Mouse (Mus musculus): ENCODE results near the gene Smco3. TPM values are rescaled to one million over a fixed set of nuclear protein-coding genes. Genes with fewer than 3 reads are reported as not detected.

The Smco3 gene
- polyA plus RNA-seq, 1 experiment from 2014 or later, result 0.19 TPM

DNA sequence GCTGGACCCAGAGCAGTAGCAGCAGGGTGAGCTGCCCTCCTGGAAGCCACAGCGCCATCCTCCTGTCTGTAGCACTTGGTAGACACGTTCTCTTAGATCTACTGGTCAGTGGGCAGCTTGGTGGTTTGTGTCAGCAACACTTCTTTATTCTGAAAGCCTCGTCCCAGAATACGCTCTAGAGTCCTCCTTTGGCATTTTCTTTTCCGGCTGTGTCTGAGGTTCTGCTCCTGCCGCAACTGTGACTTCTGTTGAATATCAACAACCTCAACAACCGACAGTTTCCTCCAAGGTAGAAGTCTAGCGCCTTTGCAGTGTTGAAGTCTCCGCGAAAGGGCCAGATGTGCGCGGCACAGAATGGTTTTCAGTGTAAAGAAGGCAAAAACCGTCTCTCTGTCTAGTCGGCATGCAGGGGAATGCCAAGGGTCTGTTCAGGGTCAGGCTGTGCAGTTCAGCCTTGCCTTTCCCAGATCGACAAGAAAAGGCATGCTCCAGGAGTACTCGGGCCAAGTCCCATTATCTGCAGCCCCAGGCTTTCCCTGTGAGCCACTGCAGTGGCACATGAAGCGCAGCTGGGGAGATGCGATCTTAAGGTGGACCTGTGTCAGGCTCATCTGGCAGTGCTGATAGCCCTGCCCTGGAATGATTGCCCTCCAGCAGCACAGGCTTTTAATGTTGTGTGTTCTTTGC is 22.1 kb upstream of the Smco3 start, which contains the start of gene Art4:
Gene Art4 (minus strand): TSS at position 548 of the 687 bp plus-strand sequence.
- H3K4me2 ChIP-seq, result no peak within 1 kb of the TSS
- 76% methylated on average over 18 of the region's 18 CpGs for WGBS
- no peak for ATAC-seq (ENCODE audit: low FRiP score)
- no peak within 1 kb of the TSS; the same call in 1 of the 2 replicates for H3K9ac ChIP-seq
- no peak within 1 kb of the TSS for H3K4me3 ChIP-seq
- H3K27me3 ChIP-seq, result no peaks in the 10 kb centered on the region
- H3K4me1 ChIP-seq (replicated peaks), result peaks cover 5% of the 10 kb centered on the region; the same call in 1 of the 2 replicates
- no peak within 1 kb of the TSS for H3K27ac ChIP-seq
- no peaks in the 10 kb centered on the region for H3K9me3 ChIP-seq
- H3K36me3 ChIP-seq, result no peaks in the 10 kb centered on the region

DNA sequence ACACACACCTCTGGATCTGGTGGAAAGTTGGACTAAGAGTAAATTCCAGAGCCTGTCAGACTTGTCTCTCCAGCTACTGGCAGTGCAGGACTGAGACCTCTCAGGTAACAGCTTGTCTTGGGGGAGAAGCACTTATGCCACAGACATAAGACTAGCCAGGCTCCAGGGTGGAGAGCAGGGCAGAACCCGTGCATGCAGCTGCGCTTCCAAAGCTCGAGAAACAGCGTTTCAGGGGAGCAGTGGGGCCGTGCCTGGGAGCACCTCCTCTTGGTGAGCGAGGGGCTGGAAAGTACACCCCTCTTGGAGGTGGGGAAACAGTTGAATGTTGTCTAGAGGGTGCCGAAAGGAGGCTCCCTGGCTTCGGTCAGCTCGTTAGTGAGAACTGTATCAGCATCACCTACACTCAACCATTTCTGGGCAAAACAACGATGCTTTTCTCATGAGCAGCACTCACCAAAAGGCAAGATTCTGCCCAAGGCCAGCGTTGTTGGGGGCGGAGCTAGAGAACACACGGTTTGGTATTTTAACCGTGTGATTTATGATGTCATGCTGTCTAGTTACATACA is 20.9 kb upstream of the Smco3 start:
- WGBS, result 72% methylated on average over 14 of the region's 14 CpGs
- Histone ChIP-seq H3K27ac (no peak overlapping the region), H3K9me3 (no peaks in the 10 kb centered on the region), H3K4me3 (no peak overlapping the region), H3K27me3 (no peaks in the 10 kb centered on the region), H3K36me3 (no peaks in the 10 kb centered on the region), H3K4me1 (replicated peaks) (peaks cover 5% of the 10 kb centered on the region; the same call in 1 of the 2 replicates), H3K9ac (peak overlapping the region; percentile 39; the same call in 1 of the 2 replicates), H3K4me2 (no peak overlapping the region)
- ATAC-seq (ENCODE audit: low FRiP score), result no peak

GRCm38 (mm10) chr6:136855183-136855582 is 19.9 kb upstream of the Smco3 start:
- peaks cover 5% of the 10 kb centered on the region; the same call in 1 of the 2 replicates for H3K4me1 ChIP-seq (replicated peaks)
- H3K9ac ChIP-seq, result no peak overlapping the region
- no peaks in the 10 kb centered on the region for H3K27me3 ChIP-seq
- no peak overlapping the region for H3K4me2 ChIP-seq
- no peak overlapping the region for H3K4me3 ChIP-seq
- no peak for ATAC-seq (ENCODE audit: low FRiP score)
- 79% methylated on average over 2 of the region's 2 CpGs for WGBS
- H3K27ac ChIP-seq, result no peak overlapping the region
- H3K36me3 ChIP-seq, result no peaks in the 10 kb centered on the region
- H3K9me3 ChIP-seq, result no peaks in the 10 kb centered on the region

DNA sequence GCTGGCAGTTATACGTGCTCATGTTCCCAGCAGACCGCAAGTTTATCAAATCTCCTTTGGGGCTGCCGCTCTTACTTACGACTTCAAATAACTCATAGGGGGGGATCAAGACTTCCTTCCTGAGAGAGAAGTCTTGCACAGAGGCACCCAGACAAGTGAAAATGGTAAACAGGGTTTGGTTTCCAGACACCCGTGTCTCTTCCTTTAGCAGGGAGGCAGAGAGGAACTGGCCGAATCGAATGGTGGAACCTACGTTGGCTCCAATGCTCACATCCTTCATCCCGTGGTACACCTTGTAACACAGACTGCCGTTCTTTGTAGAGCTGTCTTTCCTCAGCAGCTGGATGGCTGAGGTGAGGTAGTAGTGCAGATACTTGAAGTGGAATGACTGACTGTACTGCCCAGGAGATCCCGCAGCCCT is 19.1 kb upstream of the Smco3 start:
- H3K4me2 ChIP-seq, result no peak overlapping the region
- H3K27ac ChIP-seq, result no peak overlapping the region
- no peaks in the 10 kb centered on the region for H3K36me3 ChIP-seq
- 87% methylated on average over 11 of the region's 11 CpGs for WGBS
- H3K27me3 ChIP-seq, result no peaks in the 10 kb centered on the region
- H3K9me3 ChIP-seq, result no peaks in the 10 kb centered on the region
- no peak for ATAC-seq (ENCODE audit: low FRiP score)
- no peak overlapping the region for H3K4me3 ChIP-seq
- H3K4me1 ChIP-seq (replicated peaks), result peaks cover 5% of the 10 kb centered on the region; the same call in 1 of the 2 replicates
- no peak overlapping the region for H3K9ac ChIP-seq

DNA sequence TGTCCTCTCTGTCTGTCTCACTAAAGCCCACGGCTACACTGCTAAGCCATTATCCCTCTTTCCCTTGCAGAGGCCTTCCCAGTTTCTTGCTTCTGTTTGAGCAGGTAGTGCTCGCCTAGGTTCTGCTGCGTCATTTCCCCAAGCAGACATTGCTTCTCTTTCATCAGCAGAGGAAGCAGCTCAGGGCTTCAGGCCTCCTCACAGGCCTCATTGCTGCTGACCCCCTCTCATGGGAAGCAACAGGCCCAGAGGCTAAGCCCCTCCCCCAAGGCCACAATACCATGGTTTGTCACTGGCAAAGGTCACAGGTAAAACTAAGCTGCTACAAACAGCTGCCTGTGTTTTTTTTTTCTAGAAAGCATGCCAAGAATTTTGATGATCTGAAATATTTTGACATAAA is 17.5 kb upstream of the Smco3 start:
- Histone ChIP-seq H3K36me3 (no peaks in the 10 kb centered on the region), H3K4me3 (no peak overlapping the region)
- WGBS, result 65% methylated on average over 3 of the region's 3 CpGs

DNA sequence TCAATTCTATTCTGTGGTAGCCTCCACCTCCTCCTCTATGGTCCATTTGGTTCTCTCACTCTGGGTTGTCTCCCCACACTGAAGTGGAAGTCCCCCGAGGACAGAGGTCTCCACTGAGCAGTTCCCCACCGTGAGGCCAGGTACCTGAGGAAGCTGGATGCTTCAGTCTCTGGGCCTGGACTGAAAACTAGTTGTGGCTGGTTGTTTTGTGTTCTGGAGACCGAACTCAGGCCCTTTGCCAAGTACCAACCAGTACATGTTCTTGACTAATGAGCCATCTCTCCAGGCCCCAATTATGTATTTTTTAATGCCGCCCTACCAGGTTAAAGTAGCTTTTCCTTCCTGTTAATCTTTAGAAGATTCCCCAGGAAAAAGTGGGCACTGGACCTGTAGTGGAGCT is 17.1 kb upstream of the Smco3 start:
- no peak overlapping the region for H3K4me3 ChIP-seq
- no peaks in the 10 kb centered on the region for H3K36me3 ChIP-seq
- peaks cover 5% of the 10 kb centered on the region; the same call in 1 of the 2 replicates for H3K4me1 ChIP-seq (replicated peaks)
- peak overlapping the region; percentile 40; the same call in 1 of the 2 replicates for H3K27ac ChIP-seq
- no peak for ATAC-seq (ENCODE audit: low FRiP score)
- no peak overlapping the region for H3K4me2 ChIP-seq
- WGBS, result 87% methylated on average over 4 of the region's 4 CpGs
- H3K9ac ChIP-seq, result no peak overlapping the region
- no peaks in the 10 kb centered on the region for H3K9me3 ChIP-seq
- H3K27me3 ChIP-seq, result no peaks in the 10 kb centered on the region

More for the DNA sequence above, 17.5 kb upstream of the Smco3 start:
- H3K9ac ChIP-seq, result no peak overlapping the region
- ATAC-seq (ENCODE audit: low FRiP score), result no peak
- peaks cover 5% of the 10 kb centered on the region; the same call in 1 of the 2 replicates for H3K4me1 ChIP-seq (replicated peaks)
- no peaks in the 10 kb centered on the region for H3K27me3 ChIP-seq
- H3K27ac ChIP-seq, result peak overlapping the region; percentile 40; the same call in 1 of the 2 replicates
- no peak overlapping the region for H3K4me2 ChIP-seq
- H3K9me3 ChIP-seq, result no peaks in the 10 kb centered on the region

DNA sequence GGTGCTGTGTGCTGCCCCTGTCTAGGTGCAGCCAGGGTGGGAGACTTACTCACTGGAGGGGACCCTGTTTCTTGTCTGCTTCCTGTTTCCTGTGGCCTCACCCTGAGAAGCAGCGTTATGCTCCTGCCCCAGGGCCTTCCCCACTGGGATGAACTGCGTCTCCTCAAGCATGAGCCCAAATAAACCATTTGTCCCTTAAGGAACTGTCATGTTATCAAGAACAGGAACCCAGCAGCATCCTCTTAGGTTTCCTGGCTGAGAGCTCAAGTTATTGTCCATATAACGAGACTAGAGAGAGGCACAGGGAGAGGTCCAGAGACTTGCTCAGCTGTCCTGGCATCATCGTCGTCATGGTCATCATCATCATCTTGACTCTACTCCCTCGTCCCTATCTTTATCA is 15.0 kb upstream of the Smco3 start:
- Histone ChIP-seq H3K9ac (no peak overlapping the region), H3K9me3 (no peaks in the 10 kb centered on the region), H3K4me3 (no peak overlapping the region), H3K4me1 (replicated peaks) (peaks cover 5% of the 10 kb centered on the region; the same call in 1 of the 2 replicates), H3K36me3 (no peaks in the 10 kb centered on the region), H3K4me2 (no peak overlapping the region), H3K27me3 (no peaks in the 10 kb centered on the region), H3K27ac (no peak overlapping the region)
- no peak for ATAC-seq (ENCODE audit: low FRiP score)
- 78% methylated on average over 6 of the region's 6 CpGs for WGBS

GRCm38 (mm10) chr6:136848971-136849370 is 13.7 kb upstream of the Smco3 start:
- no peaks in the 10 kb centered on the region for H3K36me3 ChIP-seq
- 89% methylated on average over 5 of the region's 5 CpGs for WGBS

GRCm38 (mm10) chr6:136848399-136848798 is 13.1 kb upstream of the Smco3 start:
- H3K4me1 ChIP-seq (replicated peaks), result peaks cover 5% of the 10 kb centered on the region; the same call in 1 of the 2 replicates
- no peak for ATAC-seq (ENCODE audit: low FRiP score)
- no peak overlapping the region for H3K9ac ChIP-seq
- WGBS, result 92% methylated on average over 8 of the region's 8 CpGs
- H3K36me3 ChIP-seq, result no peaks in the 10 kb centered on the region
- no peaks in the 10 kb centered on the region for H3K9me3 ChIP-seq
- no peak overlapping the region for H3K4me3 ChIP-seq
- no peak overlapping the region for H3K27ac ChIP-seq
- H3K4me2 ChIP-seq, result no peak overlapping the region
- no peaks in the 10 kb centered on the region for H3K27me3 ChIP-seq

More at GRCm38 (mm10) chr6:136848971-136849370, 13.7 kb upstream of the Smco3 start:
- no peak overlapping the region for H3K27ac ChIP-seq
- no peaks in the 10 kb centered on the region for H3K27me3 ChIP-seq
- H3K4me1 ChIP-seq (replicated peaks), result peaks cover 5% of the 10 kb centered on the region; the same call in 1 of the 2 replicates
- H3K9ac ChIP-seq, result no peak overlapping the region
- no peaks in the 10 kb centered on the region for H3K9me3 ChIP-seq
- H3K4me2 ChIP-seq, result no peak overlapping the region
- H3K4me3 ChIP-seq, result no peak overlapping the region
- no peak for ATAC-seq (ENCODE audit: low FRiP score)

DNA sequence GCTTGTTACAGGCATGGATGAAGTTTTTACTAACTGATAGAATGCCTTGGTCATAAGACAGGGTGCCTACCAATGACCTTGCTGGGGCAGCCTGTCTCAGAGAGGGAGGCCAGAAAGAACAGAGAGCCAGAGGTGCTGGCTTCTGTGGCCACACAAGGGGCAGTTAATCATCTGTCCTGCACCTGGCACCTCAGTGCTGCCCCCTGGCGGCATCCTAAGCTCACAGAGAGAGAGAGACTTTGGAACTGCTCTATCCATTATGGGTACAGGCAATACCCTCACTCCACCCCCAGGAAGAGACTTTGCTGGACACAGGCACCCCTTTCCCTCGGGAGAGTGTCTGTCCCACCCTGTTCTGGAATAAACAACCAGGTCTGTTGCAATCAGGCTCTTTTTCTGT is 12.5 kb upstream of the Smco3 start:
- WGBS, result 20% methylated on average over 2 of the region's 2 CpGs
- ATAC-seq (ENCODE audit: low FRiP score), result no peak

DNA sequence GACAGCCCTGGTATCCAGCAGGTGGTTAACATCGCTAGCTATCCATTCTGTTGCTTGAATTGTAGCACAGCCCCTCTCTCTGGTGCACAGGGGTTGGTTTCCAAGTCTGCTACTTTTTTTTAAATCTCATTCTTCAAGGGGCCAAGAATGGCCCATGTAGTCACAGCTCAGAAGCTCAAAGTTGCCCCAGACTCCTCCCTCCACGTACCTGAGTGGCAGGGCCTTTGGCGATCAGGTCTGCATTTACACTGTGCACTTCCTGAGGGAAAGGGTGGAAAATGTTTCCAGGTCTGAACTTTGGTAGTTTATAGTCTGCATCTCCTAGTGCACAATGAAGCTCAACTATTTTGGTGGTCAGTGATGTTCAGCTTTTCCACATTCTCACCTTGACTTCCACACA is 12.0 kb upstream of the Smco3 start:
- H3K9me3 ChIP-seq, result no peaks in the 10 kb centered on the region
- H3K36me3 ChIP-seq, result no peaks in the 10 kb centered on the region
- 93% methylated on average over 3 of the region's 3 CpGs for WGBS
- H3K4me1 ChIP-seq (replicated peaks), result no peaks in the 10 kb centered on the region
- ATAC-seq (ENCODE audit: low FRiP score), result no peak
- no peak overlapping the region for H3K27ac ChIP-seq
- no peaks in the 10 kb centered on the region for H3K27me3 ChIP-seq
- H3K4me2 ChIP-seq, result no peak overlapping the region
- H3K9ac ChIP-seq, result no peak overlapping the region
- no peak overlapping the region for H3K4me3 ChIP-seq

More for the DNA sequence above, 12.5 kb upstream of the Smco3 start:
- H3K27ac ChIP-seq, result no peak overlapping the region
- H3K4me1 ChIP-seq (replicated peaks), result peaks cover 3% of the 10 kb centered on the region; the same call in 1 of the 2 replicates
- H3K4me3 ChIP-seq, result no peak overlapping the region
- no peaks in the 10 kb centered on the region for H3K9me3 ChIP-seq
- H3K4me2 ChIP-seq, result no peak overlapping the region
- H3K9ac ChIP-seq, result no peak overlapping the region
- H3K36me3 ChIP-seq, result no peaks in the 10 kb centered on the region
- H3K27me3 ChIP-seq, result no peaks in the 10 kb centered on the region

DNA sequence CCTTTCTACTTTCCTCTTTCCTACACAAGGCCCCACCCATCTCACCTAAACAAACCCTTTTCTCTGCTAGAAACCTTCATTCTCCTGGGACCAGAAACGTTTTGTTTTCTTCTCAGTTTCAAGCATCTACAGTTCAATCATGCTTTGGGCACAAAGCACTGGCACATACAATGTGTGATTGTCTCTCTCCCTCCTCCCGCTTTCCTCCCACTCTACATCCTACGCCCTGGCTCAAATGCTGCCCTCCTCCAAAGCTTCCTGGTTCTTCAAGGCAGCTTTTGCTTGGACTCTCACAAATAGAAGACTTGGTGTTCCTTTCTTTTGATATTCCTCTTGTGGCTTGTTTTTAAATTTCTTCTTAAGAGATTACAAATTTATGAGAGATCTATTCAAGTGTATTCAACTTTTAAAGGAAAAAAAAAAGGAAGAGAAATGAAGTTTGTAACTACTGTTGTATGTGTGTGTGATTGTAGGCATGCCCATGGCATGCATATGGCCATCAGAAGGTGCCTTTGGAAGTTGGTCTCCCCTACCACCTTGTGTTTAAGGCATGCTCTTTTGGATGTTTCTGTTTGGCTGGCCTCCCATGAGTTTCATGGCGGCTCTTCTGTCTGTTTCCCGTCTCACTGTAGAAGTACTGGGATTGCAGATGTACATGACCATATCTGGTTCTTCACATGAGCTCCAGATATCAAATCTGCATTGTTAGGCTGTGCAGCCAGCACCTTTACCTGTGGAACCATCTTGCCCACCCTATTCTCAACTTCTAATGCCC is 10.6 kb upstream of the Smco3 start:
- no peak for ATAC-seq (ENCODE audit: low FRiP score)
- Histone ChIP-seq H3K4me1 (replicated peaks) (no peaks in the 10 kb centered on the region), H3K27me3 (peaks cover 2% of the 10 kb centered on the region; the same call in 1 of the 2 replicates), H3K4me2 (no peak overlapping the region), H3K4me3 (no peak overlapping the region), H3K9ac (no peak overlapping the region), H3K9me3 (no peaks in the 10 kb centered on the region), H3K36me3 (no peaks in the 10 kb centered on the region), H3K27ac (no peak overlapping the region)
- WGBS, result 74% methylated on average over 5 of the region's 5 CpGs

Measured in hindbrain, embryonic 13.5 days (tissue).